Mouse (Mus musculus) stomach, postnatal 0 days (tissue): Measurements from ENCODE around the gene Tmem265.

ENCODE experiments used
- CTCF ChIP-seq: IDR thresholded peaks from 2 replicates; pipeline ENCODE4 v1.5.1; 2016; ENCODE audit warnings: antibody characterized with exemption, low read depth, mild to moderate bottlenecking, moderate library complexity
- EP300 ChIP-seq: optimal IDR thresholded peaks from 2 replicates; pipeline ENCODE3; 2016; ENCODE audit warnings: antibody characterized with exemption

- TF ChIP-seq CTCF (no peak), EP300 (no peak)
These were observed 11.9 kb upstream of the Tmem265 start for GRCm38 (mm10) chr7:127549116-127549835.
